In the genomic region with DNA sequence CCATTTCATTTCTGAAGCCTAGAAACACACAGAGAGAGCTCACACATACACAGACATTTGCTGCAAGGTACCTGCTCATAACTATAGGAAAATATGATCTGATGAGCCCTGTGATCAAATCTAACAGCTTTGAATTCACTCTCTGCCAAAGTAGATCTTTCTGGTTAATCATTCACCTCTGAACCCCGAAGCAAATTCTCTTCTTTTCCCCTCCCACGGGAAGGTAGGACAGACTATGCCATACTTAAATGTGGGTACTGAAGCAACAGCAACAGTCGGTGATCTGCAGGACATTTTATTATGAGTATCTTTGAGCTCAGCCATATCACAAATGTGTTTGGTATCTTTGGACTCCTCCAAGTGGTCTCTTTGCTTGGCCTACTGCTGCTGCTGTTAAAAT, we compare ENCODE assay signal across 31 mouse cellular contexts. TPM values are rescaled to one million over a fixed set of nuclear protein-coding genes. Genes with fewer than 3 reads are reported as not detected.
A peak's percentile ranks its signal among the peaks of the same experiment; 100 is the strongest.
DNase-seq lines count a peak whose midpoint lies in the region; ATAC-seq and TF ChIP-seq lines count a peak whose summit lies in the region.
"Had no signal": no experiment of that assay in that cellular context is flagged by ENCODE, and none has a peak within 500 bp of the region (broad histone marks: within the 10 kb centered on the region; RNA-seq: fewer than 3 reads in every experiment).

A gene (plus strand): TSS at position 301 of the 400 bp plus-strand sequence.

- no peak within 1 kb of the TSS for H3K4me3 ChIP-seq in intestine, embryonic 15.5 days (replicated peaks)
- no peak within 1 kb of the TSS for H3K4me3 ChIP-seq in intestine, postnatal 0 days (ENCODE audit: low read depth, low read length)
- H3K4me3 ChIP-seq in kidney, embryonic 14.5 days (ENCODE audit: low read length) = no peak within 1 kb of the TSS
- no peak within 1 kb of the TSS for H3K4me3 ChIP-seq in liver, adult 2 months (ENCODE audit: insufficient read depth, low read depth, low read length)
- H3K4me3 ChIP-seq in liver, embryonic 12.5 days = no peak within 1 kb of the TSS
- H3K4me3 ChIP-seq in midbrain, embryonic 15.5 days = no peak within 1 kb of the TSS
- H3K4me3 ChIP-seq: forebrain, embryonic 10.5 days; forebrain, embryonic 13.5 days; heart, adult 2 months; heart, embryonic 10.5 days; heart, embryonic 13.5 days had no signal

- DNase-seq in kidney, adult 18-20 months = no peak
- DNase-seq in liver, adult 2 months (ENCODE audit: extremely low read depth, low read depth, low spot score) = peak; percentile 13
- DNase-seq: adrenal gland, postnatal 10 days; adrenal gland, postnatal 36 days; cerebellum, adult 18-20 months; cerebellum, adult 9-10 months; cerebellum, postnatal 14 days; gastrocnemius, postnatal 10 days; gastrocnemius, postnatal 36 days; heart, adult 2 months; heart, postnatal 14 days; heart, postnatal 4 days had no signal

- no peaks in the 10 kb centered on the region for H3K36me3 ChIP-seq in intestine, embryonic 15.5 days
- H3K36me3 ChIP-seq in intestine, postnatal 0 days (ENCODE audit: control insufficient read depth, insufficient read depth) = no peaks in the 10 kb centered on the region
- no peaks in the 10 kb centered on the region for H3K36me3 ChIP-seq in kidney, embryonic 14.5 days (ENCODE audit: control insufficient read depth, insufficient read depth, low read length)
- no peaks in the 10 kb centered on the region for H3K36me3 ChIP-seq in liver, adult 2 months (ENCODE audit: control insufficient read depth, insufficient read depth, low read length)
- H3K36me3 ChIP-seq in liver, embryonic 12.5 days = no peaks in the 10 kb centered on the region
- H3K36me3 ChIP-seq in midbrain, embryonic 15.5 days (replicated peaks) = no peaks in the 10 kb centered on the region
- H3K36me3 ChIP-seq: forebrain, embryonic 10.5 days; G1E; heart, embryonic 10.5 days; heart, embryonic 13.5 days had no signal

- no peaks in the 10 kb centered on the region for H3K79me2 ChIP-seq in liver, adult 2 months (ENCODE audit: control insufficient read depth, insufficient read depth, low read length)

- TF ChIP-seq CTCF in intestine, postnatal 0 days (IDR thresholded peaks at IDR 0.05; ENCODE audit: low read depth) = no peak
- no peak for TF ChIP-seq CTCF in liver, adult 2 months (IDR thresholded peaks at IDR 0.05; ENCODE audit: low read depth, low read length)

- H3K27me3 ChIP-seq in intestine, embryonic 15.5 days (replicated peaks) = no peaks in the 10 kb centered on the region
- H3K27me3 ChIP-seq in intestine, postnatal 0 days (replicated peaks; ENCODE audit: control insufficient read depth, insufficient read depth, low read length) = no peaks in the 10 kb centered on the region
- no peaks in the 10 kb centered on the region for H3K27me3 ChIP-seq in kidney, embryonic 14.5 days (ENCODE audit: control insufficient read depth, insufficient read depth, low read length)
- H3K27me3 ChIP-seq in liver, adult 2 months (ENCODE audit: control insufficient read depth, insufficient read depth, low read length) = no peaks in the 10 kb centered on the region
- no peaks in the 10 kb centered on the region for H3K27me3 ChIP-seq in liver, embryonic 12.5 days (replicated peaks)
- no peaks in the 10 kb centered on the region for H3K27me3 ChIP-seq in midbrain, embryonic 15.5 days (replicated peaks)
- H3K27me3 ChIP-seq: forebrain, embryonic 13.5 days; heart, embryonic 13.5 days; Patski had no signal

- no peaks in the 10 kb centered on the region for H3K4me1 ChIP-seq in intestine, embryonic 15.5 days (replicated peaks)
- no peaks in the 10 kb centered on the region for H3K4me1 ChIP-seq in intestine, postnatal 0 days (replicated peaks; ENCODE audit: control insufficient read depth, insufficient read depth, low read length)
- H3K4me1 ChIP-seq in kidney, embryonic 14.5 days (ENCODE audit: control insufficient read depth, insufficient read depth, low read length) = no peaks in the 10 kb centered on the region
- H3K4me1 ChIP-seq in liver, adult 2 months (ENCODE audit: control insufficient read depth, insufficient read depth, low read length) = no peaks in the 10 kb centered on the region
- H3K4me1 ChIP-seq in liver, embryonic 12.5 days = no peaks in the 10 kb centered on the region
- H3K4me1 ChIP-seq in midbrain, embryonic 15.5 days = no peaks in the 10 kb centered on the region
- H3K4me1 ChIP-seq: forebrain, embryonic 10.5 days; forebrain, embryonic 13.5 days; heart, embryonic 10.5 days; heart, embryonic 13.5 days had no signal

- no peak for TF ChIP-seq POLR2A in liver, adult 2 months (IDR thresholded peaks at IDR 0.05; ENCODE audit: extremely low read depth, insufficient read depth, low read length)

- H3K9me3 ChIP-seq in intestine, embryonic 15.5 days = no peaks in the 10 kb centered on the region
- no peaks in the 10 kb centered on the region for H3K9me3 ChIP-seq in intestine, postnatal 0 days (ENCODE audit: control insufficient read depth)
- no peaks in the 10 kb centered on the region for H3K9me3 ChIP-seq in kidney, embryonic 14.5 days (ENCODE audit: control insufficient read depth, low read length)
- no peaks in the 10 kb centered on the region for H3K9me3 ChIP-seq in liver, embryonic 12.5 days (replicated peaks)
- H3K9me3 ChIP-seq in midbrain, embryonic 15.5 days = no peaks in the 10 kb centered on the region
- H3K9me3 ChIP-seq: forebrain, embryonic 10.5 days; G1E; heart, embryonic 10.5 days; heart, embryonic 13.5 days had no signal

- no peak within 1 kb of the TSS for H3K4me2 ChIP-seq in intestine, embryonic 15.5 days (replicated peaks)
- no peak within 1 kb of the TSS for H3K4me2 ChIP-seq in intestine, postnatal 0 days (replicated peaks; ENCODE audit: low read depth)
- no peak within 1 kb of the TSS for H3K4me2 ChIP-seq in kidney, embryonic 14.5 days (replicated peaks; ENCODE audit: low read depth, low read length)
- H3K4me2 ChIP-seq in liver, embryonic 12.5 days = no peak within 1 kb of the TSS
- H3K4me2 ChIP-seq in midbrain, embryonic 15.5 days = no peak within 1 kb of the TSS
- H3K4me2 ChIP-seq: forebrain, embryonic 13.5 days; heart, embryonic 13.5 days had no signal

- ATAC-seq in intestine, embryonic 15.5 days = peak; percentile 61
- no peak for ATAC-seq in intestine, postnatal 0 days
- no peak for ATAC-seq in kidney, embryonic 14.5 days (ENCODE audit: low FRiP score, low TSS enrichment)
- no peak for ATAC-seq in liver, embryonic 12.5 days
- ATAC-seq in midbrain, embryonic 15.5 days (replicated peaks) = no peak
- ATAC-seq: forebrain, embryonic 13.5 days; forebrain, embryonic 16.5 days; Patski had no signal

- no peak within 1 kb of the TSS for H3K9ac ChIP-seq in intestine, embryonic 15.5 days
- no peak within 1 kb of the TSS for H3K9ac ChIP-seq in intestine, postnatal 0 days (ENCODE audit: low read depth, low read length)
- H3K9ac ChIP-seq in kidney, embryonic 14.5 days (ENCODE audit: low read depth, low read length) = no peak within 1 kb of the TSS
- no peak within 1 kb of the TSS for H3K9ac ChIP-seq in liver, adult 2 months (ENCODE audit: low read depth, low read length)
- H3K9ac ChIP-seq in liver, embryonic 12.5 days = no peak within 1 kb of the TSS
- no peak within 1 kb of the TSS for H3K9ac ChIP-seq in midbrain, embryonic 15.5 days
- H3K9ac ChIP-seq: forebrain, embryonic 13.5 days; heart, embryonic 13.5 days had no signal

- no peak within 1 kb of the TSS for H3K27ac ChIP-seq in intestine, embryonic 15.5 days
- no peak within 1 kb of the TSS for H3K27ac ChIP-seq in intestine, postnatal 0 days (ENCODE audit: low read depth, low read length)
- peak within 1 kb of the TSS; percentile 24; the same call in 1 of the 2 replicates for H3K27ac ChIP-seq in kidney, embryonic 14.5 days (ENCODE audit: low read depth, low read length)
- no peak within 1 kb of the TSS for H3K27ac ChIP-seq in liver, adult 2 months (replicated peaks; ENCODE audit: insufficient read depth, low read depth, low read length)
- no peak within 1 kb of the TSS for H3K27ac ChIP-seq in liver, embryonic 12.5 days
- H3K27ac ChIP-seq in midbrain, embryonic 15.5 days = no peak within 1 kb of the TSS
- H3K27ac ChIP-seq: forebrain, embryonic 10.5 days; forebrain, embryonic 13.5 days; heart, adult 2 months; heart, embryonic 10.5 days; heart, embryonic 13.5 days had no signal

- WGBS in intestine, embryonic 15.5 days = 52% methylated on average over 3 of the region's 3 CpGs
- 27% methylated on average over 3 of the region's 3 CpGs for WGBS in intestine, postnatal 0 days
- WGBS in kidney, embryonic 14.5 days = 64% methylated on average over 3 of the region's 3 CpGs
- 32% methylated on average over 3 of the region's 3 CpGs for WGBS in liver, adult 2 months
- 60% methylated on average over 3 of the region's 3 CpGs for whole genome bisulfite sequencing in liver, embryonic 12.5 days (ENCODE audit: insufficient replicate concordance)
- 80% methylated on average over 3 of the region's 3 CpGs for WGBS in midbrain, embryonic 15.5 days

RNA-seq across cellular contexts. Expression of the gene that starts here (rescaled TPM):
- polyA plus RNA-seq in intestine, embryonic 15.5 days (2015; fragmentation: Nextera tagmentation; extraction: Ambion mirVana) = not detected in 2 replicates
- polyA plus RNA-seq in intestine, postnatal 0 days (2015; fragmentation: Nextera tagmentation; extraction: Ambion mirVana) = not detected in 2 replicates
- polyA plus RNA-seq in kidney, embryonic 14.5 days (2014; fragmentation: Nextera tagmentation; extraction: Ambion mirVana) = 0.37 TPM in 2 replicates
- not detected in 2 replicates for total RNA-seq in liver, adult 2 months (2014; rRNA removed)
- not detected in 2 replicates for polyA plus RNA-seq in liver, adult 2 months (2012; rRNA removed)
- polyA plus RNA-seq in liver, embryonic 12.5 days (2016; fragmentation: Nextera tagmentation; extraction: Ambion mirVana) = not detected in 2 replicates
- polyA plus RNA-seq in midbrain, embryonic 15.5 days (2015; fragmentation: Nextera tagmentation; extraction: Ambion mirVana) = not detected in 2 replicates
- total RNA-seq: adrenal gland, adult 18-20 months; adrenal gland, postnatal 10 days; adrenal gland, postnatal 36 days; G1E; gastrocnemius, adult 18-20 months; gastrocnemius, postnatal 10 days; gastrocnemius, postnatal 36 days; granulocyte monocyte progenitor cell, adult 5-6 weeks; heart, adult 2 months; heart, postnatal 14 days; heart, postnatal 4 days had no signal
- polyA plus RNA-seq: embryonic facial prominence, embryonic 11.5 days; embryonic facial prominence, embryonic 14.5 days; forebrain, embryonic 10.5 days; forebrain, embryonic 13.5 days; forebrain, embryonic 16.5 days; G1E; heart, adult 2 months; heart, embryonic 10.5 days; heart, embryonic 13.5 days; heart, embryonic 16.5 days; hindbrain, embryonic 11.5 days; Patski had no signal

Comparison
In these comparisons a context has a peak if more than half of its experiments do, and no peak if none do; other contexts are left out.
1. Peak in ATAC-seq in intestine, embryonic 15.5 days; RNA of the gene not detected or under 1 TPM.
2. Peak in DNase-seq in liver, adult 2 months; RNA of the gene not detected or under 1 TPM.